Mouse (Mus musculus): ENCODE data around the gene Cox19. TPM values are rescaled to one million over a fixed set of nuclear protein-coding genes. Genes with fewer than 3 reads are reported as not detected.

The Cox19 gene
- polyA plus RNA-seq, 1 experiment from 2014 or later, result 106 TPM

DNA sequence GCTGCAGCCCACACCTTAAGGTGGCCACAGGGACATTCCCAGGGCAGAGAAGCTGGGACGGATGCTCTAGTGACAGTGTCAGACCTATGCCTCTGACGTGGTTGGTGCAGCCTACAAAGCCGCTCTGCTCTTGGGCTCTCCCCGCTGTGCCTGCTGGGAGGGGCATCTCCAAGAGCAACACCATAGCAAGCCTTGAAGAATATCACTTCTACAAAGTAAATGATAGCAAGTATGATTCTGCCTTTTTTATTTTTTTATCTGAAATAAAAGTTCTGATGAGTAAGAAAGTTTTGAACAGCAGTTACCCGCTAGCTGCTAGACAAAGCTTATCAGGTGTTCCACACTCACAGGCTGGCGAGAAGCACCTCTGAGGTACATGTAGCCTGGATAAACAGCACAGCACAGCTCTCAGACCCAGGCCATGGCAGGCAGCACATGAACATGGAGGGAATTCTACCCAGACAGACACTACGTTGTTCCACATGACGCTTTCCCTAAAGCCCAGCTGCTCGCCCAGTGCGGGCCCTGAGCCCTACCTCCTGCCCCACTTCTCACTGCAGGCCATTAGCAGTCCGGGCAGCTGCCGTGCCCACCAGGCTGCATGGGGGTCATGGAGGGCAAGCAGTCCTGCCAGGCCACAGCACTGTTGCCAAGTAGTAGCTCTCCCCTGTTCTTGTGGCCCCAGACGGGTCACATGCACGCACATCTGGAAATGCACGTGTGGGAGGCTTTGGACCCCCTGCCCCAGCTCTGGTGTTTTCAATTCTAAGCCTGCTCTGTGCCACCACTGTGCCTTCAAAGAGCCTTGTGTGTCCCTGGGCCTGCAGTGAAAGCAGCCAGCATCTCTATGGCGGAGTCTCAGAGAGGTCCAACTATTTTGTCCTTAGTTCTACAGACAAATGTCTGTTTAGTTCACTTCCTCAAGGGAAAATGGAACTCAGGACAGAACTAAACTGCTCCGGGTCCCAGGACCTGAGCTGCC lies 37.8 kb upstream of the Cox19 start:
- H3K4me3 ChIP-seq (ENCODE audit: low read depth, low read length), result no peak overlapping the region
- 62% methylated on average over 17 of the region's 17 CpGs for WGBS
- peaks cover 26% of the 10 kb centered on the region for H3K4me1 ChIP-seq (ENCODE audit: insufficient read depth)
- ATAC-seq (ENCODE audit: insufficient read depth), result no peak
- no peak for TF ChIP-seq CTCF (IDR thresholded peaks at IDR 0.05; ENCODE audit: low read depth)
- peak overlapping the region; percentile 13; the same call in 1 of the 2 replicates for H3K9ac ChIP-seq
- H3K27ac ChIP-seq (ENCODE audit: low read depth), result peak overlapping the region; percentile 86
- H3K27me3 ChIP-seq (ENCODE audit: insufficient read depth, low read length), result no peaks in the 10 kb centered on the region
- H3K9me3 ChIP-seq (ENCODE audit: low read depth, low read length), result no peaks in the 10 kb centered on the region
- 0 out of 2 replicates have a peak overlapping the region, but pooled peaks have one; percentile 20 for H3K4me2 ChIP-seq
- H3K36me3 ChIP-seq (ENCODE audit: insufficient read depth), result peaks cover 4% of the 10 kb centered on the region; the same call in 1 of the 2 replicates
- no peak for DNase-seq

DNA sequence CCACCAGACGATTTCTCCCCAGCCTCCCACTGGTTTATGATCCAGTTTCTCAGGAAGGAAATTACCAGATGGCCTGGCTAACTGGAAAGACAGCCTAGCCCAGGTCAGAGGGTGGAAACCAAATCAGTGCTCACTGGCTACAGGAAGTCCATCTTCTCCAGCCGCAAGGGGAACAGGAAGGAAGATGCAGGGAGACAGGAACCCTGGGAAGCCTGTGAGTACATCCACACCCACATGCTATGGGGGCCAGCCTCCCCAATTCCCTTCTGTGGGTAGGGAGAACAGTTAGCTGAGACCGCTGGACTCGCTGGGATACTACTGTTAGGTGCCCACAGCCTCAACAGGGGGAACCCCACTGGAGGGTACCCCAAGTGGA lies 37.0 kb upstream of the Cox19 start:
- DNase-seq, result peak; percentile 33
- Histone ChIP-seq H3K4me1 (ENCODE audit: insufficient read depth) (peaks cover 26% of the 10 kb centered on the region), H3K4me3 (ENCODE audit: low read depth, low read length) (no peak overlapping the region), H3K9ac (no peak overlapping the region), H3K36me3 (ENCODE audit: insufficient read depth) (peaks cover 4% of the 10 kb centered on the region; the same call in 1 of the 2 replicates), H3K9me3 (ENCODE audit: low read depth, low read length) (no peaks in the 10 kb centered on the region), H3K4me2 (0 out of 2 replicates have a peak overlapping the region, but pooled peaks have one; percentile 20), H3K27me3 (ENCODE audit: insufficient read depth, low read length) (no peaks in the 10 kb centered on the region), H3K27ac (ENCODE audit: low read depth) (peak overlapping the region; percentile 86)
- TF ChIP-seq CTCF (IDR thresholded peaks at IDR 0.05; ENCODE audit: low read depth), result no peak
- no peak for ATAC-seq (ENCODE audit: insufficient read depth)
- 59% methylated on average over 4 of the region's 4 CpGs for WGBS

DNA sequence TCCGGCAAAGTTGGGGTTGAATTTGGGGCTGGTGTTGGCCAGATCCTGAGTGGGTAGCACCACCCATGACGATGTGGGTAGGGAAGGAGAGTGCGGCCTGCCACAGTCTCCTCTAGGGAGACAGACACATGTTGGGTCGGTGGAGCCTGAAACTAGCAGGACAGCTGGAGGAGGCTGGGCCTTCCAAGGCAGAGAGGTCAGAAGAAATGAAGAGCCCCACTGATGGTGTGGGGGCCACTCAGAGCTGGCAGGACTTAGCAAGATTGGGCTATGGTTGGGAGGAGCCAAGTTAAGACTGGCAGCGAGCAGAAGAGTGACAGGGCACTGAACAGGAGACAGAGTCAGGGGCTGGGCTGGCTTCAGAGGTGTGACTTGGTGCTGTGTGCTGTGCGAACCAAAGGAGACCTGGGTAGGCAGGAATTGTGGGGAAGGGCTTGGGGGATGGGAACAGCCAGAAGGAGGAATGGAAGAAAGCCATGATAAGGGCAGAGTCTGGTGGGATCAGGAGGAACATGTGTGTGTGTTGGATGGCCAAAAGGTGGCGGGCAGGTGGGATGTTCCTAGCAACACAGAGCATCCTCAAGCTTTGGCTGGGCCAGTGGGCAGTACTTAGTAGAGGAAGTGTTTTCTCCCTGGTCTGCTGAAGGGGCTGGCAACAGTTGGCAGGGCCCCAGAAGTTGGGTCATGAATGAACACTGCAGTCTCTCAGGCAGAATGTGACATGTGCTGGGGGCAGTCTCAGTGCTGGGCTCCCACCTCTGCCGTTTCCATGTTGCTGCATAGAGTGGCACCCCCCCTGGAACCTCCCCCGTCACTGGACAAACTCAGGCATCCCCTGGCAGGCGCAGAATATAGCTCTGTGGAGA lies 36.3 kb upstream of the Cox19 start:
- ATAC-seq (ENCODE audit: insufficient read depth), result no peak
- no peak overlapping the region for H3K4me3 ChIP-seq (ENCODE audit: low read depth, low read length)
- DNase-seq, result peak; percentile 41

DNA sequence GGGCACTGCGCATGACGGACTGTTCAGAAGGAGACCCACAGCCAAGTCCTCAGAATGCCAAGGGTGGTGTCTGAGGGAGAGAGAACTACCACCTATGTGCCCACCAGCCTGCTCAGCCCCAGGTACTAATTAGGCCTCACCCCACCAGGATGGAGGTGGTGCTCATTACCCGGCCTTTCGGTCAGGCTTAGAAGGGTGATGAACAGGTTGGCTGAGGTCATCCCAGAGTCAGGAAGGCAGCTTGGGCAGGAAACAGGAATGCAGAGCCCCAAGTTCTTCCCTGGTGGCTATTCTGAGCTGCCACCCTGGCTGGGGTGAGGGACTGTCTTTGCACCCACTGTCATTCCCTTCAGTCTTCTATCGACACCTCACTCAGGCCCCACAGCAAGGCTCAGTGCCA lies 34.8 kb upstream of the Cox19 start:
- H3K4me1 ChIP-seq (ENCODE audit: insufficient read depth), result peaks cover 36% of the 10 kb centered on the region
- H3K36me3 ChIP-seq (ENCODE audit: insufficient read depth), result no peaks in the 10 kb centered on the region
- H3K4me2 ChIP-seq, result no peak overlapping the region
- 91% methylated on average over 5 of the region's 5 CpGs for WGBS
- H3K9me3 ChIP-seq (ENCODE audit: low read depth, low read length), result no peaks in the 10 kb centered on the region
- ATAC-seq (ENCODE audit: insufficient read depth) (no peak), DNase-seq (no peak)
- no peak overlapping the region for H3K9ac ChIP-seq
- H3K27me3 ChIP-seq (ENCODE audit: insufficient read depth, low read length), result no peaks in the 10 kb centered on the region
- no peak overlapping the region for H3K27ac ChIP-seq (ENCODE audit: low read depth)
- no peak for TF ChIP-seq CTCF (IDR thresholded peaks at IDR 0.05; ENCODE audit: low read depth)
- H3K4me3 ChIP-seq (ENCODE audit: low read depth, low read length), result no peak overlapping the region

More for the DNA sequence above, 36.3 kb upstream of the Cox19 start:
- H3K9me3 ChIP-seq (ENCODE audit: low read depth, low read length), result no peaks in the 10 kb centered on the region
- TF ChIP-seq CTCF (IDR thresholded peaks at IDR 0.05; ENCODE audit: low read depth), result no peak
- H3K27me3 ChIP-seq (ENCODE audit: insufficient read depth, low read length), result no peaks in the 10 kb centered on the region
- no peak overlapping the region for H3K9ac ChIP-seq
- H3K4me2 ChIP-seq, result 0 out of 2 replicates have a peak overlapping the region, but pooled peaks have one; percentile 12
- peak overlapping the region; percentile 86 for H3K27ac ChIP-seq (ENCODE audit: low read depth)
- H3K4me1 ChIP-seq (ENCODE audit: insufficient read depth), result peaks cover 28% of the 10 kb centered on the region
- H3K36me3 ChIP-seq (ENCODE audit: insufficient read depth), result peaks cover 2% of the 10 kb centered on the region; the same call in 1 of the 2 replicates
- 74% methylated on average over 10 of the region's 10 CpGs for WGBS

DNA sequence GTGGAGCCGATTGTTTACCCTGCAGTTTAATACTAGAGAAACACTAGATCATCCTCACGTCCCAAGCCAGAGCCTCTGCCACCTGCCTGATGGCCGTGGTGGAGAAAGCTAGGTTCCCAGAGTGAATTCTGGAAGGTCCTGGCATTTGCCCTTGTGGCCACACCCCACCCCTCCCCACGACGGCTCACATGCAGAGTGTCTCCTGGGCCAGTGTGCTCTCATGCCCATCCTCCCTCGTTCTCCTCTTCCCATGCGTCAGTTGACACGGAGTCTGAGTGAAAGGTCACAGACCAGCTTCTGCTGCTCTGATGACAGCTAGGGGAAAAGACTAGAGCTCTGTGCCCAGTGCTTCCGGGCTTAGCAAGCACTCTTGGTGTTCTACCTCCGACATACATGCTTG lies 33.3 kb upstream of the Cox19 start:
- no peak for TF ChIP-seq CTCF (IDR thresholded peaks at IDR 0.05; ENCODE audit: low read depth)
- DNase-seq (no peak), ATAC-seq (ENCODE audit: insufficient read depth) (no peak)
- no peaks in the 10 kb centered on the region for H3K9me3 ChIP-seq (ENCODE audit: low read depth, low read length)
- no peak overlapping the region for H3K4me2 ChIP-seq
- no peaks in the 10 kb centered on the region for H3K36me3 ChIP-seq (ENCODE audit: insufficient read depth)
- H3K4me3 ChIP-seq (ENCODE audit: low read depth, low read length), result no peak overlapping the region
- H3K27ac ChIP-seq (ENCODE audit: low read depth), result no peak overlapping the region
- WGBS, result 25% methylated on average over 10 of the region's 10 CpGs
- peaks cover 34% of the 10 kb centered on the region for H3K4me1 ChIP-seq (ENCODE audit: insufficient read depth)
- no peak overlapping the region for H3K9ac ChIP-seq
- no peaks in the 10 kb centered on the region for H3K27me3 ChIP-seq (ENCODE audit: insufficient read depth, low read length)

DNA sequence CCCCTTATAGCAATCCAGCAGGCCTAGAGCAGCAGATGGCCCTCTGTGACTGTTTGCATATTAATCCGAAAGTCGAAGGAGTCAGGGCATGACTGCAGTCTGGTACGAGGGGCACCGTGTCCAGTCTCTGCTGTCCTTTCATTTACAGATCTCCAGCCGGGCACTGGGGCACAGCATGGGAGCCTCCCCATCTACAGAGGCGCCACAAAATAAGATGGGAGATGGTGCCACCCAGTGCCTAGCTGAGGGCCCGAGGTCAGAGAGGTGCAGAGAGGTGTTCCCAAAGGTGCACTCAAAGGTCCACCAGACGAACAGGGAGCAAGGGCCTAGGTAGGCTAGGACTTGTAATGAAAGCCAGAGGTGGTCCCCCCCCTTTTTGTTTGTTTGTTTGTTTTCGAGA lies 32.0 kb upstream of the Cox19 start:
- peaks cover 36% of the 10 kb centered on the region for H3K4me1 ChIP-seq (ENCODE audit: insufficient read depth)
- peak overlapping the region; percentile 20; the same call in 1 of the 2 replicates for H3K9ac ChIP-seq
- no peaks in the 10 kb centered on the region for H3K9me3 ChIP-seq (ENCODE audit: low read depth, low read length)
- no peaks in the 10 kb centered on the region for H3K27me3 ChIP-seq (ENCODE audit: insufficient read depth, low read length)
- DNase-seq, result no peak
- peak overlapping the region; percentile 81 for H3K27ac ChIP-seq (ENCODE audit: low read depth)
- 61% methylated on average over 9 of the region's 9 CpGs for WGBS
- no peaks in the 10 kb centered on the region for H3K36me3 ChIP-seq (ENCODE audit: insufficient read depth)
- no peak for TF ChIP-seq CTCF (IDR thresholded peaks at IDR 0.05; ENCODE audit: low read depth)
- H3K4me3 ChIP-seq (ENCODE audit: low read depth, low read length), result no peak overlapping the region
- no peak for ATAC-seq (ENCODE audit: insufficient read depth)
- peak overlapping the region; percentile 32 for H3K4me2 ChIP-seq

All from lung, embryonic 14.5 days (tissue).